Mouse (Mus musculus): Measurements from ENCODE around the gene Rab43.

GRCm38 (mm10) chr6:87842254-87842653 lies 30.3 kb upstream of the Rab43 start:
- no peak for TF ChIP-seq GATA1 (IDR thresholded peaks at IDR 0.05; ENCODE audit: borderline replicate concordance, low read length)
- no peak for TF ChIP-seq FLI1 (IDR thresholded peaks at IDR 0.05; ENCODE audit: low read length)

All from megakaryocyte, embryonic 14.5 days (primary cell).